Mouse (Mus musculus): ENCODE data around the gene Dock2.

DNA sequence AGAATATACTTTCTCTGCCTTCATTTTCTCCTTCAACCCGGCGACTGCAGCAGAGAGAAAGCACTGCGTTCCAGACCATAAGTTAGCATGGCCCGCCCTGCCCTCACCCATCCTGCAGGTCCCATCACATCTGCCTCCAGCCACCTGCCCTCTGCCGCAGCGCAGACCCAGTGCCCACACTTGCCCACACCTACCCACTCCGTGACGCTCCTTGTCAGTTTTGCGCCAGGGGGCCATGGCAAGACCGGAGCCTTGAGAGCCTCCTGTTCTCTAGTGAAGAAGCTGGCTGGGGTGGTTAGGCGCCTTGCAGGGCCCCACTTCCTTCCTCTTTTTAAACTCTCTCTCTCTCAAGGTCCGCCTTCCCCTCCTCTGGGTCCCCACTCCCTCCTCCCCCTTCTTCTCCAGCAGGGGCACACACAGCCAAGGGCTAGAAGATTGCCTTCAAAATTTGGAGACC, at the start of gene Dock2:
- TF ChIP-seq CTCF (IDR thresholded peaks at IDR 0.05; ENCODE audit: low read depth) = no peak
- no peak for TF ChIP-seq EP300 (IDR thresholded peaks at IDR 0.05; ENCODE audit: low read depth)

Data from liver, postnatal 0 days (tissue).